Mouse (Mus musculus): ENCODE data around the gene St6galnac1.

St6galnac1 gene

DNA sequence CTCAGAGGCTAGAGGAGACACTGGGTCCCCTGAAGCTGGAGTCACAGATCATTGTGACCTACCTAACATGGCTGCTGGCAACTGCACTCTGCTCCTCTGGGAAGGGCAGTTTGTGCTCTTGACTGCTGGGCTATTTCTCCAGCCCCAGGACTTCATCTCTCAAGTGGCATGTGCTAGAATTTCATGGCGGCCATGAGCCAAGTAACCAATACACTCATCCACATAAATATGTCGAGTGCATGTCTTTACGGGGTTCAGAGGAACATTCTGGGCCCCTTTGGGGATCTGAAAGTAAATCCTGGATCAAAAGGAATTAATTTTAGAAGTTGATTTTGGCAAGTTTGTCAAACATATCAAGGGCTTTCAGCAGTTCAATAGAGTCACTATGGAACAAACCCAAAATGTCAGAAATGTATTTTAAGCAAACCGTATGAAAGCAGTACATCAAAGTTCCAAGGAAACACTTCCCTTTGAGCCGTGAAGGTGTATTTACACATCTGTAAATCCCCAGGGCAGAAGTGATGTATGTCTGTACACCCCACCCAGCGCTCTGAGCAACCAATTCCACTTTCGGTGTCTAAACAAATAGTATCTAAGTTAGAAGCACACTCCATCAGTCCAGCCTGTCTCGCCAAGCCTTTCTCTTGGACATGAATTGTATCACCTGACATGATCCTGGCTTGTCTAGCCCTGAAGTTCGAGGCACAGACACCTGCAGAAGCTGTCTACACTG, 45.9 kb downstream of the St6galnac1 start:
- no peak for DNase-seq (ENCODE audit: low spot score in 2 of 2)

DNA sequence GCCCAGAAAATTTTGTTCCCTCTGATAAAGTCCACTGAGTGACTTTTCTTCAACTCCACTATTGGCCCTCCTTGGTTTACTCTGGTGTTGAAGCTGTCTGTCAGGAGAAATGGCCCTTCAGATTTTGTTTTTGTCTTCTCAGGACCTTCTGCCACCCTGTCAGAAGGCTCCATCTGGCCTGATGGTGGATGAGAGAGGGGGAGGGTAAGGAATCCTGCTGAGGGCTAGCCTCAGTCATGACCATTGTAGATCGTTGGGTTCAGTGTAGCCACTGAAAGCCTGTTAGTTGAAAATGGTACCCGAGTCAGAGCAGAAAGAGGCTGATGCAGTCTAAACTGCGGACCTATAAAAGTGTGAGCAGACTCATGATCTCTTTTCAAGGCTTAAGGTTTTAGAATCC, 49.2 kb downstream of the St6galnac1 start:
- no peak for DNase-seq (ENCODE audit: low spot score in 2 of 2)

DNA sequence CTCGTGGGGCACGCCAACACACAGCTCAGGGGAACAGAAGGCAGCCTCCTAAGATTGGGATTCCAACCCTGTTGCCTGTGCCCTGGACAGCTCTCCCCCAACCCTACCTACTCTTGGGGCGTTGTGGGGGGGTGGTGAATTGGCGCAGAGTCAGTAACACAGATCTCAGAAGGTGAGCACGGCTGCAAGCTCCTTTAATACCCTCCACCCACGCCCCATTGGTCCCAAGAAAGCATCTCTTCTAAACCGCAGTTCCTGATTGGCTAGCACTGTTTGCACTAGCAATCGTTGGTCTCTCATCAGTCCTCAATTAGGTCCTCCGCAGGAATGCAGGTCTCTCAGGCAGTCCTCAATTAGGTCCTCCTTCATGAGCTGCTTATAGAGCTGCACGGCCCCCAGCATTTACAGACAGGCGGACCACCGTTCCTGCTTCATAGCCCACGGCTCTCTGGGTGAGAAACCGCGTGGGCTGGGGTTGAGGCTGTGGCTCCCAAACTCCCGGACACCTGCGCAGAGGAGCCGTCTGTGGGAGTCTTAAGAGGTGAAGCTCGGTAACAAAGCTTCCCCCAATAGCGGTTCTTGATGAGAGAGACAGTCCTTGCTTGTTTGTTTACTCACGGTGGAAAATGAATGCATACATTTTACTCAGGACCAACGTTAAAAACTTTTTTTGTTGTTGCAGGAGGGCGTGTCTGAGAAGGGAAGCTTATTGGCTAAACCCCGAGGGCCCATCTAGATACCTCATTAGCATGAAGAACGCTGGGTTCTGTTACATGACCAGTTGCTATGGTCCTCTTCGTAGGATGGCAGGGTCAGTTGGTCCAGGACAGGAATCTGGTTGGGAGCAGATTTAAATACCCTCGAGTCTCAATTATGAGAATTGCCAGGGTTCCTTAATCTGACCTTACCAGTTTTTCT, 50.0 kb downstream of the St6galnac1 start:
- no peak for DNase-seq (ENCODE audit: low spot score in 2 of 2)

DNA sequence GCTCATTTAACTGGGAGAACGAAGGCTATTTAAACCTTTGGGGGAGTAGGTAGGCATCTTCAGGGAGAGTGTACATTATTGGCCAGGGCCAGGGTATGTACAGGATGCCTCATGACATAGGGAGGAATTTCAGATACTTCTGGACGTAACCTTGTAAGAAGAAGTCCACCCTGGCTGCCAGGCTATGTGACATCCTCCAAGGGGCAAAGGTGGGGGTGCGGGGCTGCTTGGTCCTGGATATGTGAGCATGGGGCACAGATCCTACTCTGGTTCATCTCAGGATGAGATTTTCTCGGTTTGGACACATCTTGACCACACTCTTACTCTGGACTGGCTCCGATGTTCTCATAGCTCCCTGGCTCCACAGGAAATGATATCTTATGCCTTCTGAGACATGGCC, 52.2 kb downstream of the St6galnac1 start:
- DNase-seq (ENCODE audit: low spot score in 2 of 2), result no peak

DNA sequence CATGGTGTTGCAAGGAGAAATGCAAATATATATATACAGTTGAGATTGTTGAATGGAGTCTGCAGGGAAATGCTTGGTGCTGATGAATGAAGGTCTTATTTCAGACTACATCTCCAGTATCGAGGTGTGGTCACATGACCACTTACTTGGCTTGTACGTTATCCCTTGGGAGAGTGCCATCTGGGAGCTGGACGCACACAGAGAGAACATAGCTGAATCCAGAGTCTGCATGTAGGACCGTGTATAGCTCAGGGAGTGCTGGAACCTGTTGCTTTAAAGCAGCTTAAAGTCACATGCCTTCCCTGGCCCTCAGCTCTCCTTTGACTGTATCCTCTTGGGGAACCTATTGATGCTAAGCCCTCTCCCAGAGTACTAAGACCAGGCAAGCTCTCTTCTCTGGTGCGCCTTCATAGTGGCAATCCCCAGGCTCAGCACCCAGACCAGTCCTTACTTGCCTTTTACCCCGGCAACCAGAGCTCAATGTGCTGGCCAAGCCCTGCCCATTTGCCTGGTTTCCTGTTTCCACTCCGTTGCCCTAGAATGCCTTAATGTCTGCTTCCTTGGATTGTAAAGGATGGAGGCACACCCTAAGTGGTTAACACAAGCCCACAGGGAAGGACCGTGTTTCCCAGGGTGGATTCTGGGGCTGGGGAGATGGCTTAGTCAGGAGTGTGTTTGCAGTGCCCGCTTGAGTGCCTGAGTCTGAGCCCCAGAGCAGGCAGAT, 53.6 kb downstream of the St6galnac1 start:
- no peak for DNase-seq (ENCODE audit: low spot score in 2 of 2)

GRCm38 (mm10) chr11:116720319-116720865, 54.9 kb downstream of the St6galnac1 start:
- no peak for DNase-seq (ENCODE audit: low spot score in 2 of 2)

Data from right cerebral cortex, postnatal 36 days (tissue).